Mouse (Mus musculus) adrenal gland (tissue): Measurements from ENCODE around the gene Extl2.

ENCODE experiments used
- intact Hi-C: fragments of 180-260 bp; cut with DNase I; formaldehyde crosslinking; loops from one replicate; pipeline ENCODE4 v1.15.1; 2025

The Extl2 gene

GRCm38 (mm10) chr3:116006284-116006977, 831 bp upstream of the Extl2 start:
- intact Hi-C loops, result no loop called here

- intact Hi-C loops, result no loop called here
Observed at GRCm38 (mm10) chr3:116007941-116008440, 729 bp downstream of the Extl2 start.

DNA sequence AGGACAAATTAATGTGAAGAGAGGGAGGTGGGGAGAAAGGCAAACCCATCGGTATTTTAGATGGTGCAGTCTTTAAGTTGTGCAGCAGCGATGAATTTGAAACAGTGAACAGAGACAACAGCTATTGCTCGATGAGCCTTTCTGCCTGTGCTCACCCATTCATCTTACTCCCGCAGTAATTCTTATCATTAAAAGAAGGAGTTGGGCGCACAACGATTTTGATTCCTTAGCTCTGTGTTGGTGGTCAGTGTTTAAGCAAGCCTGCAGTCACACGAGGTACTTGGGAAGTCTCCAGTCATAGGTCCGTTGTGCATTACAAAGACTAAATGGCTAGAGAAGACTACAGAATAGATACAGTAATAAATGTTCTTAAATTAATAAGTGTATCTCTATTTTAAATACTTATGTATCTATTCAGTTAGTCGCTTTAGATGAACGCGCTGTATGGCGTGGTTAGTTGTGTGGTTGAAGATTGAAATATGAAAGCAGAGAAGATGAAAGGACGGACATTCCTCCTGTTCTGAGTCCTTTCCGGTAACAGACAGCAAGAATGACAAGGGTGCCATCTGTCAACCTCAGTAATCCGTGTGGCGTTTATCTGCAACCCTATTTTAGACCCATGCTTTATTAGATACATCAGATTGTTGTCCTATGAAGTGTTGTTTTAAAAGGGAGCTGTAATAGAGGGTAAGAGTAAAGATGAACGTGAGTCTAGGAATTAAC, 2.5 kb downstream of the Extl2 start:
- intact Hi-C loops, result no loop called here

GRCm38 (mm10) chr3:116014901-116015300, 7.6 kb downstream of the Extl2 start:
- intact Hi-C loops, result no loop called here

GRCm38 (mm10) chr3:116016116-116016515, 8.9 kb downstream of the Extl2 start:
- intact Hi-C loops, result no loop called here

DNA sequence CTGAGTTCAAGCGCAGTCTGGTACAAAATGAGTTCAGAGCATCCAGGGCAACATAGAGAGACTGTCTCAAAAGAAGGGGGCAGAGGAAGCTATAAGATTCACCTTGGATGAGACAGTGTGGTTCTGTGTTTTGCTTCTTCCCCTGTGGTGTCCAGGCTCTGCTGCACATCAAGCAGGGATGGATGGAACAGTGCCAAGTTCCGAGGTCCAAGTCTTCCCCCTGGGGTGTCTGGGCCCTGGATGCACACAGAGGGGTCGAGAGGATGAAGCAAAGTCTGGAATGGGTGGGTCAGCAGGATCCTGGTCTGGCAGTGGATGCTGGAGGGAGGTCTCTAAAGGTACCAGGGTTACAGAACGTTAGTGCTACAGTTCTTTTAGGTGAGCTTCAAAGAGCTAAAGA, 11.3 kb downstream of the Extl2 start:
- intact Hi-C loops, result no loop called here

DNA sequence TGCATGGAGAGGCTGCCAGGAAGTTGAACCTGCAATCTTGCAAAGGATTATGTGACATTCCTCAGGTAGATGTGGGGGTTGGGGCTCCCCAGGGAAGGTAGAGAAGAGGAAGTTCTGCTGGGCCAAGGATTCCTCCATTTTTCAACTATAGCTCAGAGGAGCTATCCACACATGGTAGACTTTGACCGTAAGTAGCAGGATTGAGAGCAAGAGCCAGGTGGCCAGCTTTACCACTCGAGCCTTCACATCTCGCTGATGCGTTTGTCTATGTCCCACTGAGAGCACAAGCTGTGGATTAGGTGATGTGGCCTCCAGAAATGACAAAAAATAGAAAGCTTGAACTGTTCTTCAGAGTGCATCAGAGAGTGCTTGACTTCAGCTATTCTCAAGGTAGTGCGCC, 11.9 kb downstream of the Extl2 start:
- intact Hi-C loops, result no loop called here

GRCm38 (mm10) chr3:116024236-116024635, 17.0 kb downstream of the Extl2 start:
- intact Hi-C loops, result loop anchor here (10.0 kb wide), 1 partner anchor 461 kb away; no protein-coding TSS in a partner anchor

DNA sequence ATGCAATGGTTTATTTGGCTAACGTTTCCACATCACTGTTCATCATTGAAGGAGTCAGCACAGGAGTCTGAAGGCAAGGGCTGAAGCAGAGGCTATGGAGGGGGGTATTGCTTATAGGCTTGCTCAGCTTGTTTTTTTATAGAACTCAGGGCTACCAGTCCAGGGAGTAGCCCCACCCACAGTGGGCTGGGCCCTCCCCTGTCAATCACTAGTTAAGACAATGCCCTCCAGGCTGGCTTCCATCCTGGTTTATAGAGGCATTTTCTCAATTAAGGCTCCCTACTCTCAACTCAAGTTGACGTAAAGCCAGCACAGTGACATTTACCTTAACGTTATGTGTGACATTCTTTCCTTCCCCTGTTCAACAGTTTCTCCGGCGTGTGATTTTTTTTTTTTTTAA, 17.4 kb downstream of the Extl2 start:
- intact Hi-C loops, result loop anchor here (10.0 kb wide), 1 partner anchor 460 kb away; no protein-coding TSS in a partner anchor

DNA sequence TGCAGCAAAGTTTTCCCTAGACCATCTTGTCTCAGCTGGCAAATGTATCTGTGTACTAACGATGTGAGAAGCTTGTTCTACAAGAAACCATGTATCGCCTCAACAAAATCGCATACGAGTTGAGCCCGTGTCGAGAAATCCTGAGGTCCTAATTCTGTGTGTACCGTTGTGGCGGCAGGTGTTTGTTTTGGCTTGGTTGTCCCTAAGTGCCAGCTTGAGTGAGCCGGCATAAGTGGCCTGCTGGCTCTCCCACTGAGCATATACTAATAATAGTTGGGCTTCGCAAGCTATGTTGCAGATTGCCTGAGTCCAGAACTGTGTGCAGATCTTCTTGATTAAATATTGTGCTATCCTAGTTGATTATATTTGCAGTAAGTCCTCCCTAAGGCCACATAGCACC, 18.4 kb downstream of the Extl2 start:
- intact Hi-C loops, result loop anchor here (10.0 kb wide), 1 partner anchor 459 kb away; no protein-coding TSS in a partner anchor

- intact Hi-C loops, result loop anchor here (10.0 kb wide), 1 partner anchor 458 kb away; no protein-coding TSS in a partner anchor
Observed at GRCm38 (mm10) chr3:116026996-116027395, 19.7 kb downstream of the Extl2 start.

DNA sequence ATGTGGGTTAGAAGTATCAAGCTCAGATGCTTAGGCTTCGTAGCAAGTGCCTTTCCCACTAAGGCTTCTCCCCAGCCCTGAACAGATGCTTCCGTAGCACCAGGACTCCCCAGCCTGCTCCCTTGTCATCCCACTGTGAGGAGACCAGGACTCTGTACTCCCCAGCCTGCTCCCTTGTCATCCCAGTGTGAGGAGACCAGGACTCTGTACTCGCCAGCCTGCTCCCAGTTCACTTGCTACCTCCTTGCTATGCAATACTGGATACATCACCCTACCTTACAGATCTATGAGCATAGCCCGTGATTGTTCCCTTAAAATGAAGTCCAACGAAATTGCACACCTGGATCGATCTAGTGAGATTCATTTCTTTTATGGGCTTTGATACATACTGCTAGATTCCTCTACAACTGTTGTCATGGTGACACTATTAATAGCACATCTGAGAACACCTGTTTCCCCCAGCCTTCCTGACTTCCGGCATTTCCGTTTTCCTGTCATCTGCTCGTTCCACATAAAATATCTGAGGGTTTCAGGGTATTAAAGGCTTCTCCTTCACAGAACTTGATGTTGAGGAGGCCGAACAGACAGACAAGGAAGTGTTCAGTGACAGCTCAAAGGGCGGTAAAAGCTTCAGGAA, 23.0 kb downstream of the Extl2 start:
- intact Hi-C loops, result no loop called here

GRCm38 (mm10) chr3:116033218-116033870, 26.1 kb downstream of the Extl2 start:
- intact Hi-C loops, result loop anchor here (2.0 kb wide), 1 partner anchor 293 kb away; no protein-coding TSS in a partner anchor

GRCm38 (mm10) chr3:116033871-116034222, 26.6 kb downstream of the Extl2 start:
- intact Hi-C loops, result loop anchor here (2.0 kb wide), 1 partner anchor 293 kb away; no protein-coding TSS in a partner anchor

DNA sequence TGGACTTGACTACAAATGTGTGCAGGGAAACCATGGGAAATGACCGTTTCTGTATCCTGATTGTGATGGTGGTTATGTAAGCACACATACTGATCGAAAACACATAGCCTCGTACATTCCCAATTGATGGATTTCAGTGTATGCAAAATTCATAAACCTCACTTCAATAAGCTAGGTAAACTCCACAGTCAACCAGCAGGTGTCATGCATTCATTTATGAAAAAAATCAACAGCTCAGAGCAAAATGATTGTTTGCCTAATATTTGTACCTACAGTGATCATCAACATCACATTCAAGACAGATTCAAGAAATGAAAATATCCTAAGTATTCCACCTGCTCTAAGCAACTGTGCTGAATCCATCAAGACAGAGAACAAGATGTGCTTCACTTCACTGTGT, 33.5 kb downstream of the Extl2 start:
- intact Hi-C loops, result no loop called here

DNA sequence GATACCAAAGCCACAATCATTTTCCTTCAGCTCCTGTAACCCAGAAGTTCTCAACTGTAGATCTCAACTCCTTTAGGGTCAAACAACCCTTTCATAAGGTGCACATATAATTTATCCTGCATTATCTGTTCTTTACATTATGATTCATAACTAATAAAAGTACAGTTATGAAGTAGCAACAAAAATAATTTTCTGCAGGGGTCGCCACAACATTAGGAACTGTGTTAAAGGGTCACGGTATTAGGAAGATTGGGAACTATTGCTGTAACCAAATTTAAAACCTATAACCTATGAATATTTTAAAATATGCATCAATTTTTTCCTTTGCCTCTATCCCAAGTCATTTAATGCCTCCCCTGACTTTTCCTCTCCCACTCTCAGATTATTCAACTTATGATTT, 38.7 kb downstream of the Extl2 start:
- intact Hi-C loops, result no loop called here

GRCm38 (mm10) chr3:116047034-116047433, 39.8 kb downstream of the Extl2 start:
- intact Hi-C loops, result no loop called here

GRCm38 (mm10) chr3:116057078-116057477, 49.8 kb downstream of the Extl2 start:
- intact Hi-C loops, result no loop called here

DNA sequence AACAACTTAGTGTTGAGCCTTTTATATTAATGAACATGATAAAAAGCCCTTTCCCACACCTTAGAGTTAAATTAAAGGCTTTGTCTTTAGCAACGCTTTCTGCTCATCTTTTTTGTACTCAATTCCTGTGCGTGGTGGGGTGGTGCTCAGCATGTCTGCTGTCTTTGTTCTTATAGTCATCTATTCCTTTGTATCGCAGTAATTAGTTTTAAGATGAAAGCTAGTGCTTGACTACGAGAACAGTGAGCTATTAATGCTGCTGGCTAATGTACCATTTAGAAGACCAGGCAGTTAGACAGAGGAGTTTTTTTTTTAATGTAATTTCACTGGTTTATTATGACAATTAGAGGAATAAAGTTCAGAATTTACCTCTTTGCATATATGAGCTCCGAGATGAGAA, 53.1 kb downstream of the Extl2 start:
- intact Hi-C loops, result no loop called here

- intact Hi-C loops, result no loop called here
Observed at GRCm38 (mm10) chr3:116062141-116062540, 54.9 kb downstream of the Extl2 start.

DNA sequence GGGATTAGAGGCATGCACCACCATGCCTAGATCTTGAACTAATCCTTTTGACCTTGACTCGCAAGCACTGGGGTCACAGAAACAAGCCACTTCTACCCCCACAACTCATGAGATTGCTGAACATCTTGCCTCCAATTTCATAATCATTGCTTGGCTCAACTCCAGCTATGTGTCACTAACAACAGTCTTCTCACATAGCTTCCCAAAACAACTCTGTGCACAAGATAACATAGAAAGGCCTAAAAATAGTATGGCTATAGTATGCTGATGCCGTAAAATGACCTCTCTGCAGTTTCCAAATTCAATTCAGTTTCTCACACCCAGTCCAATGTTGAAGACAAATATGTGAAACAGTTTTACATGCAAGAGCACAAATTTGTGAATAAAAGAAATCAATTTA, 65.3 kb downstream of the Extl2 start:
- intact Hi-C loops, result no loop called here
